ENCODE assay signal across 7 mouse cellular contexts in genomic region chr17:25083444-25083931, GRCm38 (mm10). TPM values are rescaled to one million over a fixed set of nuclear protein-coding genes. Genes with fewer than 3 reads are reported as not detected.
DNase-seq lines count a peak whose midpoint lies in the region; ATAC-seq lines count a peak whose summit lies in the region.

Gene Tmem204 (minus strand): TSS chr17:25083591.

- H3K4me3 ChIP-seq in embryonic facial prominence, embryonic 14.5 days (ENCODE audit: low read depth, low read length), result no peak within 1 kb of the TSS
- no peak within 1 kb of the TSS for H3K4me3 ChIP-seq in heart, embryonic 12.5 days
- H3K4me3 ChIP-seq in kidney, embryonic 16.5 days (ENCODE audit: low read length), result no peak within 1 kb of the TSS

- peak; percentile 93 for ATAC-seq in embryonic facial prominence, embryonic 14.5 days (ENCODE audit: low read depth)
- ATAC-seq in heart, embryonic 12.5 days (ENCODE audit: insufficient number of reproducible peaks, low FRiP score), result peak; percentile 77
- peak; percentile 90 for ATAC-seq in kidney, embryonic 16.5 days (ENCODE audit: low FRiP score, low TSS enrichment)

- peak within 1 kb of the TSS; percentile 20 for H3K9ac ChIP-seq in embryonic facial prominence, embryonic 14.5 days (ENCODE audit: low read depth, low read length)
- H3K9ac ChIP-seq in heart, embryonic 12.5 days, result no peak within 1 kb of the TSS
- H3K9ac ChIP-seq in kidney, embryonic 16.5 days (replicated peaks; ENCODE audit: low read length), result peak within 1 kb of the TSS; percentile 34; the same call in 1 of the 2 replicates

- H3K9me3 ChIP-seq in embryonic facial prominence, embryonic 14.5 days (ENCODE audit: control insufficient read depth, low read length), result no peaks in the 10 kb centered on the region
- H3K9me3 ChIP-seq in heart, embryonic 12.5 days (replicated peaks), result no peaks in the 10 kb centered on the region
- no peaks in the 10 kb centered on the region for H3K9me3 ChIP-seq in kidney, embryonic 16.5 days (ENCODE audit: low read length)

- 12% methylated on average over 7 of the region's 7 CpGs for WGBS in embryonic facial prominence, embryonic 14.5 days
- 11% methylated on average over 7 of the region's 7 CpGs for WGBS in heart, embryonic 12.5 days
- 21% methylated on average over 7 of the region's 7 CpGs for WGBS in kidney, embryonic 16.5 days

- no peak within 1 kb of the TSS for H3K4me2 ChIP-seq in embryonic facial prominence, embryonic 14.5 days (ENCODE audit: low read depth, low read length)
- no peak within 1 kb of the TSS for H3K4me2 ChIP-seq in heart, embryonic 12.5 days
- H3K4me2 ChIP-seq in kidney, embryonic 16.5 days (replicated peaks; ENCODE audit: low read depth, low read length), result no peak within 1 kb of the TSS; the same call in 1 of the 2 replicates

- H3K27ac ChIP-seq in embryonic facial prominence, embryonic 14.5 days (replicated peaks; ENCODE audit: low read depth, low read length), result peak within 1 kb of the TSS; percentile 98
- H3K27ac ChIP-seq in heart, embryonic 12.5 days (ENCODE audit: poor library complexity, severe bottlenecking), result peak within 1 kb of the TSS; percentile 90
- H3K27ac ChIP-seq in kidney, embryonic 16.5 days (ENCODE audit: low read length), result peak within 1 kb of the TSS; percentile 97

- DNase-seq in adrenal gland, postnatal 25 days, result no peak
- peak; percentile 96 for DNase-seq in embryonic facial prominence, embryonic 14.5 days (ENCODE audit: low spot score)
- DNase-seq in lung, postnatal 25 days (ENCODE audit: low spot score), result peak; percentile 85
- no peak for DNase-seq in urinary bladder, adult 2 months (ENCODE audit: low spot score)
- no peak for DNase-seq in spleen, adult 18-20 months

- no peaks in the 10 kb centered on the region for H3K27me3 ChIP-seq in embryonic facial prominence, embryonic 14.5 days (replicated peaks; ENCODE audit: control insufficient read depth, insufficient read depth, low read length)
- no peaks in the 10 kb centered on the region for H3K27me3 ChIP-seq in heart, embryonic 12.5 days (replicated peaks)
- no peaks in the 10 kb centered on the region for H3K27me3 ChIP-seq in kidney, embryonic 16.5 days (ENCODE audit: insufficient read depth, low read length)

- H3K36me3 ChIP-seq in embryonic facial prominence, embryonic 14.5 days (ENCODE audit: control insufficient read depth, insufficient read depth, low read length), result 0 out of 2 replicates have a peak, but pooled peaks cover 9% of the 10 kb centered on the region
- H3K36me3 ChIP-seq in heart, embryonic 12.5 days, result 0 out of 2 replicates have a peak, but pooled peaks cover 2% of the 10 kb centered on the region
- H3K36me3 ChIP-seq in kidney, embryonic 16.5 days (ENCODE audit: insufficient read depth, low read length), result 0 out of 2 replicates have a peak, but pooled peaks cover 2% of the 10 kb centered on the region

- peaks cover 46% of the 10 kb centered on the region for H3K4me1 ChIP-seq in embryonic facial prominence, embryonic 14.5 days (ENCODE audit: control insufficient read depth, insufficient read depth, low read length)
- H3K4me1 ChIP-seq in heart, embryonic 12.5 days (replicated peaks), result peaks cover 57% of the 10 kb centered on the region
- H3K4me1 ChIP-seq in kidney, embryonic 16.5 days (ENCODE audit: insufficient read depth, low read length), result peaks cover 29% of the 10 kb centered on the region

RNA-seq across cellular contexts. Expression of gene Tmem204, which starts in this region (rescaled TPM):
- total RNA-seq in adrenal gland, postnatal 25 days (2021), result 27.7 and 31.5 TPM in 2 replicates
- 22.6 and 23.2 TPM in 2 replicates for polyA plus RNA-seq in embryonic facial prominence, embryonic 14.5 days (2014; fragmentation: Nextera tagmentation; extraction: Ambion mirVana)
- polyA plus RNA-seq in heart, embryonic 12.5 days (2016; fragmentation: Nextera tagmentation; extraction: Ambion mirVana), result 16.3 and 20.4 TPM in 2 replicates
- polyA plus RNA-seq in kidney, embryonic 16.5 days (2015; fragmentation: Nextera tagmentation; extraction: Ambion mirVana), result 34.4 and 44.7 TPM in 2 replicates
- 36.2 and 42.6 TPM in 2 replicates for polyA plus RNA-seq in urinary bladder, adult 2 months (2012; rRNA removed)

Comparison
In these comparisons a context has a peak if more than half of its experiments do, and no peak if none do; other contexts are left out.
1. DNase-seq: peak in embryonic facial prominence, embryonic 14.5 days (single experiment) and lung, postnatal 25 days (single experiment); none in adrenal gland, postnatal 25 days (single experiment), urinary bladder, adult 2 months (single experiment) and spleen, adult 18-20 months (0 of 2).
2. Peak in every context shown above with its lines, with median percentiles within 50 percentile points of each other: ATAC-seq and H3K27ac ChIP-seq.